Mouse (Mus musculus) CH12.LX (cell line): ENCODE measurements around the gene Caly. TPM values are rescaled to one million over a fixed set of nuclear protein-coding genes. Genes with fewer than 3 reads are reported as not detected.

Source experiments
- DNase-seq: peaks from one replicate; pipeline ENCODE4 v3.0.0-alpha.2; 2013; ENCODE audit errors: extremely low read depth
- H3K27ac ChIP-seq: 2 replicates; pipeline ENCODE4 v1.5.1; 2012; ENCODE audit warnings: low read depth, mild to moderate bottlenecking, control low read depth, moderate library complexity; ENCODE audit not compliant: insufficient read depth
- H3K27me3 ChIP-seq: replicated peaks from 2 replicates; pipeline ENCODE3; 2012; ENCODE audit warnings: inconsistent platforms
- H3K36me3 ChIP-seq, 2 experiments: replicated peaks in 1 of 2; 2 replicates each; pipeline versions ENCODE3 to v1.6.1; 2012; ENCODE audit warnings: inconsistent platforms in 1 of 2, low read length in 1 of 2, mild to moderate bottlenecking in 1 of 2, mixed read lengths in 1 of 2, moderate library complexity in 1 of 2; ENCODE audit not compliant: control insufficient read depth in 1 of 2, insufficient read depth in 1 of 2
- H3K4me1 ChIP-seq, 2 experiments: 2 replicates each; pipeline ENCODE4 v1.6.1; 2012; ENCODE audit warnings: inconsistent platforms in 1 of 2, moderate library complexity in 1 of 2; ENCODE audit not compliant: insufficient read depth in 2 of 2, control insufficient read depth in 1 of 2
- H3K4me2 ChIP-seq: 2 replicates; pipeline ENCODE4 v1.6.1; 2012; ENCODE audit warnings: low read depth, mild to moderate bottlenecking, control low read depth; ENCODE audit not compliant: poor library complexity, insufficient read depth, severe bottlenecking
- H3K4me3 ChIP-seq, 3 experiments: fragments of 150-350 bp in 1 of 3; sonication (generic) in 1 of 3; replicated peaks in 1 of 3; 2 replicates each; pipeline versions ENCODE3 to v1.5.1; 2011 to 2012; ENCODE audit warnings: low read depth in 2 of 3, low read length in 2 of 3, mild to moderate bottlenecking in 2 of 3, moderate library complexity in 2 of 3, control low read depth in 1 of 3, improper control_type of control experiment in 1 of 3, inconsistent platforms in 1 of 3, mixed read lengths in 1 of 3; ENCODE audit not compliant: poor library complexity in 1 of 3
- H3K79me2 ChIP-seq: replicated peaks from 2 replicates; pipeline ENCODE4 v1.6.1; 2012; ENCODE audit warnings: mild to moderate bottlenecking, moderate library complexity; ENCODE audit not compliant: control insufficient read depth, poor library complexity, insufficient read depth, severe bottlenecking; ENCODE audit errors: extremely low read depth
- H3K9ac ChIP-seq: 2 replicates; pipeline ENCODE4 v1.6.1; 2012; ENCODE audit warnings: low read depth, mild to moderate bottlenecking, control low read depth, moderate library complexity; ENCODE audit not compliant: insufficient read depth
- H3K9me3 ChIP-seq: replicated peaks from 2 replicates; pipeline ENCODE3; 2012; ENCODE audit warnings: low read length, inconsistent platforms, mixed read lengths
- ETS1 ChIP-seq: conservative IDR thresholded peaks from 2 replicates; pipeline ENCODE4 v1.6.1; 2012; ENCODE audit warnings: low read depth, mild to moderate bottlenecking, inconsistent platforms, low read length, improper control_type of control experiment, moderate library complexity
- NRF1 ChIP-seq: IDR thresholded peaks from 2 replicates; pipeline ENCODE4 v1.6.1; 2014; ENCODE audit warnings: low read depth, mild to moderate bottlenecking, inconsistent platforms, low read length, improper control_type of control experiment, moderate library complexity
- PAX5 ChIP-seq: IDR thresholded peaks from 2 replicates; pipeline ENCODE4 v1.6.1; 2012; ENCODE audit warnings: low read length, inconsistent platforms, mixed read lengths
- RAD21 ChIP-seq: IDR thresholded peaks from 2 replicates; pipeline ENCODE4 v1.6.1; 2011; ENCODE audit warnings: low read depth, mild to moderate bottlenecking, low read length, improper control_type of control experiment, moderate library complexity
- TCF12 ChIP-seq: IDR thresholded peaks from 2 replicates; pipeline ENCODE4 v1.6.1; 2014; ENCODE audit warnings: low read depth, mild to moderate bottlenecking, inconsistent platforms, low read length, improper control_type of control experiment
- USF2 ChIP-seq: conservative IDR thresholded peaks from 2 replicates; pipeline ENCODE4 v1.6.1; 2011; ENCODE audit warnings: low read depth, low read length, improper control_type of control experiment
- ZC3H11A ChIP-seq: IDR thresholded peaks from 2 replicates; pipeline ENCODE4 v1.6.1; 2012; ENCODE audit warnings: low read depth, mild to moderate bottlenecking, inconsistent platforms, low read length, improper control_type of control experiment
- dilution Hi-C: fragments of 300-500 bp; cut with MboI; formaldehyde crosslinking; loops from 2 replicates; pipeline ENCODE4 v1.14.3; 2020; ENCODE audit warnings: low sequenced_read_pairs; ENCODE audit not compliant: extremely low pct_unique_long_range_greater_than_20kb, extremely low pct_ligation_motif_present
- in situ Hi-C: fragments of 300-500 bp; cut with MboI; formaldehyde crosslinking; loops from 3 replicates; pipeline ENCODE4 v1.14.3; 2019; ENCODE audit warnings: low sequenced_read_pairs, low pct_ligation_motif_present, low pct_unique_long_range_greater_than_20kb, mixed read lengths
- polyA plus RNA-seq: library from polyadenylated mRNA; unstranded; fragments of >175 nt; gene quantifications from 2 replicates; pipeline ENCODE4 v1.2.1, GENCODE M21; 2012; ENCODE audit warnings: low read depth; ENCODE audit not compliant: insufficient read length
- total RNA-seq, 2 experiments: library from RNA; depleted of rRNA; stranded (reverse); fragments of 300-350 nt in 1 of 2; fragments of >200 nt in 1 of 2; gene quantifications; 2 replicates each; pipeline ENCODE4 v1.2.3; 2012 to 2014

The Caly gene
- total and polyA plus RNA-seq, 3 experiments: not detected

- peaks cover 51 to 71% of the 10 kb centered on the region in 2 experiments for H3K36me3 ChIP-seq
- no peak for TF ChIP-seq NRF1
- TF ChIP-seq TCF12: no peak
- no peak overlapping the region for H3K9ac ChIP-seq
- H3K27me3 ChIP-seq: no peaks in the 10 kb centered on the region
- in situ Hi-C loops (no loop called here), dilution Hi-C loops (no loop called here)
- H3K27ac ChIP-seq: no peak overlapping the region
- H3K4me2 ChIP-seq: no peak overlapping the region
- peaks cover 9 to 27% of the 10 kb centered on the region in 2 experiments for H3K4me1 ChIP-seq
- DNase-seq: no peak
- peaks cover 17% of the 10 kb centered on the region for H3K9me3 ChIP-seq
- peaks cover 19% of the 10 kb centered on the region for H3K79me2 ChIP-seq
- no peak overlapping the region for H3K4me3 ChIP-seq
Observed at GRCm38 (mm10) chr7:140032366-140032765, 50.0 kb downstream of the Caly start.

DNA sequence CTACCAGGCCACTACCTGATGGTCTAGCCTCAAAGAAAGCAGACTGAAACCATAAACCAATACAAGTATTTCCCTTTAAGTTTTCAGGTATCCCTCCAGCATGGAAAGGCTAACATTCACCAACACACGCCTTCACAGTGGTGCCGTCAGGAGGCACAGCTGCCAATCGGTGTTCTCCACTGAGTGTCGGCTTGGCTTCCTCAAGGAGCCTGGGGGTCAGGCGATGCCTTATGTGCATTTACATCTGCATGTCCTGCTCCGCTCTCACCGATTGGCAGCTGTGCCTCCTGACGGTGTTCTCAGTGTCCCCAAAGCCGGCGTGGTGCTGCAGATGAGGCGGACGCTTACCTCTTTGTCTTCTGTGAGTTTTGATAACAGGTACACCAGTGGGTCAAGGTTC, 50.6 kb downstream of the Caly start:
- no peak overlapping the region for H3K4me3 ChIP-seq
- no peak for DNase-seq
- H3K4me2 ChIP-seq: no peak overlapping the region
- H3K9ac ChIP-seq: no peak overlapping the region
- in situ Hi-C loops (no loop called here), dilution Hi-C loops (no loop called here)
- H3K79me2 ChIP-seq: peaks cover 19% of the 10 kb centered on the region
- H3K36me3 ChIP-seq: peaks cover 51 to 68% of the 10 kb centered on the region in 2 experiments
- no peak overlapping the region for H3K27ac ChIP-seq
- TF ChIP-seq ETS1 (no peak), RAD21 (no peak), ZC3H11A (no peak), PAX5 (no peak), USF2 (no peak)
- TF ChIP-seq, all 38 proteins: peak for 0
- peaks cover 3 to 21% of the 10 kb centered on the region in 2 experiments; a peak in 3 of 4 replicates for H3K4me1 ChIP-seq
- H3K9me3 ChIP-seq: peaks cover 17% of the 10 kb centered on the region
- no peaks in the 10 kb centered on the region for H3K27me3 ChIP-seq

Other genes starting within 250 kb of the Caly start
- not detected in 2 replicates for gene Adgra1, start 248.4 kb downstream of the Caly start, total RNA-seq (2012; rRNA removed)
- gene Adgra1, start 248.4 kb downstream of the Caly start, total RNA-seq (2014; rRNA removed): not detected in 2 replicates
- not detected in 2 replicates for gene Adgra1, start 248.4 kb downstream of the Caly start, polyA plus RNA-seq
- gene Kndc1, start 187.9 kb downstream of the Caly start, total RNA-seq (2012; rRNA removed): 2.7 and 4.0 TPM in 2 replicates
- 2.0 and 2.3 TPM in 2 replicates for gene Kndc1, start 187.9 kb downstream of the Caly start, total RNA-seq (2014; rRNA removed)
- 4.6 and 5.0 TPM in 2 replicates for gene Kndc1, start 187.9 kb downstream of the Caly start, polyA plus RNA-seq
- not detected in 2 replicates for gene Utf1, start 138.8 kb downstream of the Caly start, total RNA-seq (2012; rRNA removed)
- gene Utf1, start 138.8 kb downstream of the Caly start, total RNA-seq (2014; rRNA removed): not detected in 2 replicates
- gene Utf1, start 138.8 kb downstream of the Caly start, polyA plus RNA-seq: not detected in 2 replicates
- gene 6430531B16Rik, start 103.8 kb downstream of the Caly start, total RNA-seq (2012; rRNA removed): 0.13 and 0.38 TPM in 2 replicates
- not detected in 2 replicates for gene 6430531B16Rik, start 103.8 kb downstream of the Caly start, total RNA-seq (2014; rRNA removed)
- 0.21 and 0.33 TPM in 2 replicates for gene 6430531B16Rik, start 103.8 kb downstream of the Caly start, polyA plus RNA-seq
- gene Adam8, start 90.0 kb downstream of the Caly start, total RNA-seq (2012; rRNA removed): 61.4 and 63.7 TPM in 2 replicates
- 46.5 and 51.0 TPM in 2 replicates for gene Adam8, start 90.0 kb downstream of the Caly start, total RNA-seq (2014; rRNA removed)
- 43.7 and 46.3 TPM in 2 replicates for gene Adam8, start 90.0 kb downstream of the Caly start, polyA plus RNA-seq
- 44.4 and 44.6 TPM in 2 replicates for gene Zfp511, start 46.2 kb downstream of the Caly start, total RNA-seq (2012; rRNA removed)
- 41.4 and 43.8 TPM in 2 replicates for gene Zfp511, start 46.2 kb downstream of the Caly start, total RNA-seq (2014; rRNA removed)
- gene Zfp511, start 46.2 kb downstream of the Caly start, polyA plus RNA-seq: 50.1 and 52.2 TPM in 2 replicates
- 40.1 and 42.5 TPM in 2 replicates for gene Tubgcp2, start 45.9 kb downstream of the Caly start, total RNA-seq (2012; rRNA removed)
- 50.4 and 50.6 TPM in 2 replicates for gene Tubgcp2, start 45.9 kb downstream of the Caly start, total RNA-seq (2014; rRNA removed)
- 39.5 and 46.7 TPM in 2 replicates for gene Tubgcp2, start 45.9 kb downstream of the Caly start, polyA plus RNA-seq
- not detected in 2 replicates for gene Msx3, start 33.5 kb downstream of the Caly start, total RNA-seq (2012; rRNA removed)
- not detected in 2 replicates for gene Msx3, start 33.5 kb downstream of the Caly start, total RNA-seq (2014; rRNA removed)
- gene Msx3, start 33.5 kb downstream of the Caly start, polyA plus RNA-seq: not detected in 2 replicates
- not detected in 2 replicates for gene Prap1, start 10.8 kb upstream of the Caly start, total RNA-seq (2012; rRNA removed)
- gene Prap1, start 10.8 kb upstream of the Caly start, total RNA-seq (2014; rRNA removed): not detected in 2 replicates
- not detected in 2 replicates for gene Prap1, start 10.8 kb upstream of the Caly start, polyA plus RNA-seq
- 0.76 and 1.8 TPM in 2 replicates for gene Fuom, start 19.9 kb upstream of the Caly start, total RNA-seq (2012; rRNA removed)
- gene Fuom, start 19.9 kb upstream of the Caly start, total RNA-seq (2014; rRNA removed): not detected in 2 replicates
- 0.64 and 0.86 TPM in 2 replicates for gene Fuom, start 19.9 kb upstream of the Caly start, polyA plus RNA-seq
- gene Paox, start 33.3 kb upstream of the Caly start, total RNA-seq (2012; rRNA removed): 40.0 and 42.3 TPM in 2 replicates
- gene Paox, start 33.3 kb upstream of the Caly start, total RNA-seq (2014; rRNA removed): 34.5 and 36.6 TPM in 2 replicates
- 30.4 and 39.7 TPM in 2 replicates for gene Paox, start 33.3 kb upstream of the Caly start, polyA plus RNA-seq
- gene Echs1, start 33.9 kb upstream of the Caly start, total RNA-seq (2012; rRNA removed): 39.8 and 43.3 TPM in 2 replicates
- gene Echs1, start 33.9 kb upstream of the Caly start, total RNA-seq (2014; rRNA removed): 72.0 and 74.4 TPM in 2 replicates
- gene Echs1, start 33.9 kb upstream of the Caly start, polyA plus RNA-seq: 43.8 and 47.8 TPM in 2 replicates
- gene Mtg1, start 55.0 kb upstream of the Caly start, total RNA-seq (2012; rRNA removed): 19.3 and 26.6 TPM in 2 replicates
- 20.7 and 29.4 TPM in 2 replicates for gene Mtg1, start 55.0 kb upstream of the Caly start, total RNA-seq (2014; rRNA removed)
- gene Mtg1, start 55.0 kb upstream of the Caly start, polyA plus RNA-seq: 39.6 and 39.8 TPM in 2 replicates
- not detected in 2 replicates for gene Sprn, start 72.3 kb upstream of the Caly start, total RNA-seq (2012; rRNA removed)
- gene Sprn, start 72.3 kb upstream of the Caly start, total RNA-seq (2014; rRNA removed): not detected in 2 replicates
- gene Sprn, start 72.3 kb upstream of the Caly start, polyA plus RNA-seq: not detected in 2 replicates
- gene Olfr522, start 82.2 kb upstream of the Caly start, total RNA-seq (2012; rRNA removed): not detected in 2 replicates
- gene Olfr522, start 82.2 kb upstream of the Caly start, total RNA-seq (2014; rRNA removed): not detected in 2 replicates
- not detected in 2 replicates for gene Olfr522, start 82.2 kb upstream of the Caly start, polyA plus RNA-seq
- not detected in 2 replicates for gene Olfr523, start 90.7 kb upstream of the Caly start, total RNA-seq (2012; rRNA removed)
- not detected in 2 replicates for gene Olfr523, start 90.7 kb upstream of the Caly start, total RNA-seq (2014; rRNA removed)
- not detected in 2 replicates for gene Olfr523, start 90.7 kb upstream of the Caly start, polyA plus RNA-seq
- not detected in 2 replicates for gene Olfr524, start 123.4 kb upstream of the Caly start, total RNA-seq (2012; rRNA removed)
- not detected in 2 replicates for gene Olfr524, start 123.4 kb upstream of the Caly start, total RNA-seq (2014; rRNA removed)
- gene Olfr524, start 123.4 kb upstream of the Caly start, polyA plus RNA-seq: not detected in 2 replicates
- not detected in 2 replicates for gene Cd163l1, start 135.7 kb upstream of the Caly start, total RNA-seq (2012; rRNA removed)
- gene Cd163l1, start 135.7 kb upstream of the Caly start, total RNA-seq (2014; rRNA removed): not detected in 2 replicates
- not detected in 2 replicates for gene Cd163l1, start 135.7 kb upstream of the Caly start, polyA plus RNA-seq
- not detected in 2 replicates for gene 5830411N06Rik, start 164.7 kb upstream of the Caly start, total RNA-seq (2012; rRNA removed)
- not detected in 2 replicates for gene 5830411N06Rik, start 164.7 kb upstream of the Caly start, total RNA-seq (2014; rRNA removed)
- not detected in 2 replicates for gene 5830411N06Rik, start 164.7 kb upstream of the Caly start, polyA plus RNA-seq
- gene Olfr525, start 238.3 kb upstream of the Caly start, total RNA-seq (2012; rRNA removed): not detected in 2 replicates
- gene Olfr525, start 238.3 kb upstream of the Caly start, total RNA-seq (2014; rRNA removed): not detected in 2 replicates
- gene Olfr525, start 238.3 kb upstream of the Caly start, polyA plus RNA-seq: not detected in 2 replicates